Mouse (Mus musculus): Measurements from ENCODE around the gene Zdhhc5. TPM values are rescaled to one million over a fixed set of nuclear protein-coding genes. Genes with fewer than 3 reads are reported as not detected.
A peak's percentile ranks its signal among the peaks of the same experiment; 100 is the strongest.

The Zdhhc5 gene
- polyA plus RNA-seq, 1 experiment: 76.6 TPM

- peak overlapping the region; percentile 57 for H3K27ac ChIP-seq (ENCODE audit: insufficient read depth, low read length)
- TF ChIP-seq CTCF (IDR thresholded peaks at IDR 0.05; ENCODE audit: borderline replicate concordance, insufficient read depth, low read length): no peak
- no peak; the same call in 1 of the 2 replicates for TF ChIP-seq POLR2A (IDR thresholded peaks at IDR 0.05; ENCODE audit: low read depth, low read length)
- peaks cover 4% of the 10 kb centered on the region for H3K4me1 ChIP-seq (ENCODE audit: control insufficient read depth, insufficient read depth, low read length)
- H3K4me3 ChIP-seq (ENCODE audit: insufficient read depth, low read length): peak overlapping the region; percentile 27
Measured at GRCm38 (mm10) chr2:84744126-84744525, 29.1 kb upstream of the Zdhhc5 start.

- Histone ChIP-seq H3K27ac (ENCODE audit: insufficient read depth, low read length) (peak within 1 kb of the TSS; percentile 84), H3K4me3 (ENCODE audit: insufficient read depth, low read length) (peak within 1 kb of the TSS; percentile 72), H3K4me1 (ENCODE audit: control insufficient read depth, insufficient read depth, low read length) (peaks cover 4% of the 10 kb centered on the region)
- peak; percentile 78 for TF ChIP-seq POLR2A (IDR thresholded peaks at IDR 0.05; ENCODE audit: low read depth, low read length)
- TF ChIP-seq CTCF (IDR thresholded peaks at IDR 0.05; ENCODE audit: borderline replicate concordance, insufficient read depth, low read length): no peak
Measured at GRCm38 (mm10) chr2:84743561-84743960, 28.6 kb upstream of the Zdhhc5 start, which contains the start of gene Gm19426. Gene Gm19426 (minus strand): TSS chr2:84743655.

DNA sequence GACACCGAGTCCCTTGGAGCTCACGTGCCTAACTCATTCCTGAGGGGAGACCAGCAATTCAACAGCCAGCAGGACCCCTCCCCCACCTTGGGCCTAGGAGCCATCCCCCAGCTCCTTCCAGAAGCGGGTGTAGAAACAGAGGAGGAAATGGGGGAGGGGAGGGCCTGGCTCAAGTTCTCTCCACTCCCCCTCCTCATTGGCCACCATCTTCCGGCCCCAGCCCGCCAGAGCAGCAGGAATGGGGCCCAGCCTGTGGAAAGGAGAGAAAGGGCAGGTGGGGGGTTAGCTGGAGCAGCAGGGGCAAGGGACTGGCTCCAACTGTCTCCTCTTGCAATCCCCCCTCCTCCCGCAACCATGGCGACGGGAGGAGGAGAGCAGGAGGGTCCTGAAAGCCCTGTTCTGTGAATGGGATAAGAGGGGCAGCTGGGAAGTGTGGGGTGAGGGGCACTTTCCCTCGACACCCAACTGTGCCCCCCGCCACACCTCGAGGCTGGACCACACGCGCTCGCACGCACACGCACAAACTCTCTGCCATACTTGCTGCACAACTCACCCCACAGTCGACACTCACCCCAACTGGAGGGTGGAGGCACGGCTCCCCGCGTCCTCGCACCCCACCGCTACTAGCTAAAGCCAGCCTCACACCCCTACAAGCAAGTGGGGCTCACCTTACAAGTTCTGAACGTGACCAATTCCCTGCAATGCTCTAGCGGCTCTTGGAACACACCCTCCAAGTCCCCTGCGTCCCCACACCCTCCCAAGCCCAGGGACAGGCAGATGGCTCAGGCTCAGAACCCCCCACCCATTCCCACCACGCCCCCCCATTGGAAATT is 27.7 kb upstream of the Zdhhc5 start:
- Histone ChIP-seq H3K4me1 (ENCODE audit: control insufficient read depth, insufficient read depth, low read length) (peaks cover 4% of the 10 kb centered on the region), H3K27ac (ENCODE audit: insufficient read depth, low read length) (peak overlapping the region; percentile 84), H3K4me3 (ENCODE audit: insufficient read depth, low read length) (peak overlapping the region; percentile 72)
- TF ChIP-seq POLR2A (IDR thresholded peaks at IDR 0.05; ENCODE audit: low read depth, low read length) (peak; percentile 49), CTCF (IDR thresholded peaks at IDR 0.05; ENCODE audit: borderline replicate concordance, insufficient read depth, low read length) (no peak)

- TF ChIP-seq POLR2A (IDR thresholded peaks at IDR 0.05; ENCODE audit: low read depth, low read length): no peak
- no peak for TF ChIP-seq CTCF (IDR thresholded peaks at IDR 0.05; ENCODE audit: borderline replicate concordance, insufficient read depth, low read length)
- H3K27ac ChIP-seq (ENCODE audit: insufficient read depth, low read length): no peak overlapping the region
- peaks cover 4% of the 10 kb centered on the region for H3K4me1 ChIP-seq (ENCODE audit: control insufficient read depth, insufficient read depth, low read length)
- peak overlapping the region; percentile 72 for H3K4me3 ChIP-seq (ENCODE audit: insufficient read depth, low read length)
Measured at GRCm38 (mm10) chr2:84741841-84742450, 27.0 kb upstream of the Zdhhc5 start.

GRCm38 (mm10) chr2:84740608-84741333 is 25.8 kb upstream of the Zdhhc5 start:
- Histone ChIP-seq H3K27ac (ENCODE audit: insufficient read depth, low read length) (no peak overlapping the region), H3K4me3 (ENCODE audit: insufficient read depth, low read length) (no peak overlapping the region), H3K4me1 (ENCODE audit: control insufficient read depth, insufficient read depth, low read length) (peaks cover 4% of the 10 kb centered on the region)
- TF ChIP-seq CTCF (IDR thresholded peaks at IDR 0.05; ENCODE audit: borderline replicate concordance, insufficient read depth, low read length) (no peak), POLR2A (IDR thresholded peaks at IDR 0.05; ENCODE audit: low read depth, low read length) (0 out of 2 replicates have a peak, but pooled peaks have one; percentile 5)

DNA sequence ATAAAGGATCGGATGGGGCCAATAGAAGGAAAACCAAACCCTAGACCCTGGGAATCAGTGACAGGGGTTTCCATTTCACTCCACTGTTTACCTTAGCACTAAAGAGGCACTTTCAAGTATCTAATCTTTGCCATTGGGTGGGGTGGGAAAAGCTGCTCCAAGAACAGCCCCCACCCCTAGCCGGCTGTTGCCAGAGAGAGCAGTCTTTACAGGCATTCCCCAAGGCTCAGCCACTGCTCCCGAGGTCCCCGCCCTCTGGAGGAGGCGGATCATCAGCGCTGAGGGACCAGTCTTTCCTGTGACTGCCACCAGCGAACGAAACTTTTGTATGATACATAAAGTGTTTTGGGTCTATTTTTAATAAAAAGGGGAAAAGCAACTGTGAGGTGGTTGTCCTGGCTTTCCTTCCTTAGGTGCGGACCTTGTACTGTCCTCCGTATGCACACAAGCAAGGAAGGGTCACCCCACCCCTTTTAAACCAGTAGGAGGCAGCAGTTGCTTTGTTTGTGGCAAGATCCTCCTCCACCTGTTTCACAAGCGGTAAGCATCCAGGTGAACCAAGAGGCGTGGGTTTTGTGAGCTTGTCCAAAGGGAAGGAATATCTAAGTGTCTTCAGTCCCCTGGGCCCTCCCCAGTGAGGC is 23.4 kb upstream of the Zdhhc5 start:
- Histone ChIP-seq H3K4me1 (ENCODE audit: control insufficient read depth, insufficient read depth, low read length) (peaks cover 4% of the 10 kb centered on the region), H3K27ac (ENCODE audit: insufficient read depth, low read length) (no peak overlapping the region), H3K4me3 (ENCODE audit: insufficient read depth, low read length) (no peak overlapping the region)
- TF ChIP-seq CTCF (IDR thresholded peaks at IDR 0.05; ENCODE audit: borderline replicate concordance, insufficient read depth, low read length) (peak; percentile 18; the same call in 1 of the 2 replicates), POLR2A (IDR thresholded peaks at IDR 0.05; ENCODE audit: low read depth, low read length) (peak; percentile 51)

- no peak overlapping the region for H3K4me3 ChIP-seq (ENCODE audit: insufficient read depth, low read length)
Measured at GRCm38 (mm10) chr2:84737451-84737925, 22.5 kb upstream of the Zdhhc5 start.

GRCm38 (mm10) chr2:84736312-84737161 is 21.6 kb upstream of the Zdhhc5 start:
- H3K4me3 ChIP-seq (ENCODE audit: insufficient read depth, low read length): no peak overlapping the region
- H3K27ac ChIP-seq (ENCODE audit: insufficient read depth, low read length): no peak overlapping the region

More at GRCm38 (mm10) chr2:84737451-84737925, 22.5 kb upstream of the Zdhhc5 start:
- H3K4me1 ChIP-seq (ENCODE audit: control insufficient read depth, insufficient read depth, low read length): peaks cover 4% of the 10 kb centered on the region
- TF ChIP-seq CTCF (IDR thresholded peaks at IDR 0.05; ENCODE audit: borderline replicate concordance, insufficient read depth, low read length): no peak
- peak; percentile 63 for TF ChIP-seq POLR2A (IDR thresholded peaks at IDR 0.05; ENCODE audit: low read depth, low read length)
- no peak overlapping the region for H3K27ac ChIP-seq (ENCODE audit: insufficient read depth, low read length)

More at GRCm38 (mm10) chr2:84736312-84737161, 21.6 kb upstream of the Zdhhc5 start:
- peaks cover 4% of the 10 kb centered on the region for H3K4me1 ChIP-seq (ENCODE audit: control insufficient read depth, insufficient read depth, low read length)
- TF ChIP-seq POLR2A (IDR thresholded peaks at IDR 0.05; ENCODE audit: low read depth, low read length): peak; percentile 55; the same call in 1 of the 2 replicates
- TF ChIP-seq CTCF (IDR thresholded peaks at IDR 0.05; ENCODE audit: borderline replicate concordance, insufficient read depth, low read length): no peak
